Mouse (Mus musculus) hindlimb bud, embryonic 11.5 days (tissue): ENCODE measurements around the gene Slc24a3.

Experiments
- DNase-seq: peaks from one replicate; pipeline ENCODE4 v3.0.0-alpha.2; 2012; ENCODE audit warnings: low read depth, low spot score; ENCODE audit errors: extremely low spot score

The Slc24a3 gene

DNA sequence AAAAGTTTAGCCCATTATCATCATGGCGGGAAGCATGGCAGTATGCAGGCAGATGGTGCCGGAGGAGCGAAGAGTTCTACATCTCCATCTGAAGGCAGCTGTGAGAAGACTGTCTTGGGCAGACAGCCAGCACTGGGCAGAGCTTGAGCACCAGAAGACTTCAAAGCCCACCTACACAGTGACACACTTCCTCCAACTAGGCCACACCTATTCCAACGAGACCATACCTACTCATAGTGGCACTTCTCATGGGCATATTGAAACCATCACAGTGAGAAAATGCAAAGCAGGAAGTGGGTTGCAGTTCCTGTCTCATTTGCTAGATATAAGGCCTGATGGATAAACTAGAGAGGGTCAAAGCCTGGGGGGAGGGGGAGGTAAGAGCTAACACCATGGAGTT is 29.5 kb downstream of the Slc24a3 start:
- DNase-seq = no peak

- DNase-seq = no peak
Observed at GRCm38 (mm10) chr2:145213587-145213986, 46.0 kb downstream of the Slc24a3 start.

GRCm38 (mm10) chr2:145214086-145214831 is 46.7 kb downstream of the Slc24a3 start:
- DNase-seq = no peak

- DNase-seq = no peak
Observed at GRCm38 (mm10) chr2:145216580-145216979, 49.0 kb downstream of the Slc24a3 start.

DNA sequence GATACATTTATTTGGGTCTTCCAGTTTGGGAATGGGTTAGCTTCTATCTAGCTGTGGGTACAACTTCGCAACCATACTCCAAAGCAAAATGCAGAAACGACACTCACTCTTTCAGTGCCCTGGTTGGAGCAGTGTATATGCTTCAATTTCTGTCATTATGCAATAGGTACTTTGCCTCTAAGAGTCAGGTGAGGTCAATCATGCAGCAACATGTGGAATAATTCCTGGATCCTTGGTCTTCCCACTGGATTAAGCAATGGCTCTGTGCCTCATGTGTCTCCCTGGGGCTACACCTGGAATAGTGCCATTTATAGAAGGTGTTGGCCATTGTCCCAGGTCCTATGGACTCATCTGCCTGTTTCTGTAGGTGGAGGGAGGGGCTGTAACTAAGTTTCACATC is 49.9 kb downstream of the Slc24a3 start:
- DNase-seq = no peak

- no peak for DNase-seq
Observed at GRCm38 (mm10) chr2:145219246-145219645, 51.7 kb downstream of the Slc24a3 start.

- DNase-seq = no peak
Observed at GRCm38 (mm10) chr2:145223646-145224045, 56.1 kb downstream of the Slc24a3 start.

DNA sequence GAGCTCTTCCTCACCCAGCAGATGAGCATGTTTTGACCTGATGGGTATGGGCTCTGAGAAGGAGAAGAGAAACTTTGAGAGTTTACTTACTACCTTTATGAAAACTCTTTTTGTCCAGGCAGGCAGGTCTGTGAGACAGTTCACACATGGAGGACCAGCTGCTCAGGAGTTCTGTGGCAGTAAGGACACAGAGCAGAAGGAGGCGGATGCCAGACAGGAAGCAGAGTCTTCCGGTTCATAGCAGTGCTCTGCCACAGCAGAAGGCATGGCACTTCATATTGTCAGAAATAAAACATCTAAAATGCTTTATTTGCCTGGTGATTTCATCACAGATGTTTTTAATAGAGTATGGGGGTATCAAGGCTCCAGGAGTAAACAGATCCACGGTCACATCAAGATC is 58.1 kb downstream of the Slc24a3 start:
- DNase-seq = no peak

DNA sequence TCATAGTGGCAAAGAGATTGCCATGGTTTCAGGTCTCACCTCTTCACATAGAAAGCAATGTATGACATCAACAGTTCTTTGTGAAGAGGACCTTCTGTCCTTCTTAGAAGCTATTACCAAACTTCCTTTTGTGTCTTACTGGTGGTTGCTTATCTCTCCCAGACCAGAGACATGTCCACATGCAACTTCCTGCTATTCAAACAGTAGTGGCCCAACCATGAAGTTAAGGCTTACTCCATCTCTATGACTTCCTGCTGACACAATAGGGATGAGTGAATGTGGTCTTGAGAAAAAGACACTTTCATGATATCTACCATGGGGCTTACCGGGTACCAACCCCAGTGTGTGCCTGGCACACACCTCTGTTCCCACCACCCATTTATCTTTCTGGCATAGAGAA is 58.5 kb downstream of the Slc24a3 start:
- DNase-seq = no peak

- no peak for DNase-seq
Observed at GRCm38 (mm10) chr2:145227351-145227750, 59.8 kb downstream of the Slc24a3 start.

GRCm38 (mm10) chr2:145232764-145233484 is 65.4 kb downstream of the Slc24a3 start:
- no peak for DNase-seq

DNA sequence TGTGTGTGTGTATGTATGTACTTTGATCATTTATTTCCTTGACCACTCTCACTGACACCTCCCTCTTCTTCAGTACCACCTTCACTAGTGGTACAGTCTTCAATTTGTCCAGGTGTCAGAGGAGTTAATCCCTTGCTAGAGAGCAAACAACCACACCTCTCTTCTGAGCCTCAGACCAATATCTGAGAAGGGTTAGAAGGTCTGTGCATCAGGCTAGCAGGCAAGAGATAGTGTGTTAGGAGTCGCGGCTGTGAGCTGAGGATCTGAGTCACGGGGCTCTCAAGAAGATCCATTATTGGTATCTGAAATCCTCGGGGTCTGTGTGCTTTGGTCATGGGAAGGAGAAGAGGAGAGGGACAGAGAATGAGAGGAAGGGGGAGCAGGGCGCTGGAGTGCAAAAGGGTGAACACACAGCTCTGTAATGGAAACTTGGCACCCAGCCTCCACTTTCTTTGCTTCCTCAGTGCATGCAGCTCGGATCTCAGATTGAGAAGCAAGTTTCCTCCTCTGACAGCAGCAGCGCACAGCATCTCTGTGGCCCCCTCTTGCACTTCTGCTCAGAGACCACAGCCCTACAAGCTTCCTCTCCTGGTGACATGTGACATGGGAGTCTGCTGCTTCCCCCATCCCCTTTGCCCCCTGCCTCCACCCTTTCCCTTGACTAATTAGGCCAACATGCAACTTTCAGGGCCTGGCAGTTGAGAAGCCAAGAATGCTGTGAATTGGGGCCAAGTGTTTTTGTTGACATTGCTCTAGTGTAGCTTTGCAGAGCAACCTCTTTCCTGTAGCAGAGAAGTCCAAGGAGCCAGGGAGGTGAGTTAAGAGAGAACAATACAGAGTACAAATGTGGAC is 66.2 kb downstream of the Slc24a3 start:
- DNase-seq = no peak

DNA sequence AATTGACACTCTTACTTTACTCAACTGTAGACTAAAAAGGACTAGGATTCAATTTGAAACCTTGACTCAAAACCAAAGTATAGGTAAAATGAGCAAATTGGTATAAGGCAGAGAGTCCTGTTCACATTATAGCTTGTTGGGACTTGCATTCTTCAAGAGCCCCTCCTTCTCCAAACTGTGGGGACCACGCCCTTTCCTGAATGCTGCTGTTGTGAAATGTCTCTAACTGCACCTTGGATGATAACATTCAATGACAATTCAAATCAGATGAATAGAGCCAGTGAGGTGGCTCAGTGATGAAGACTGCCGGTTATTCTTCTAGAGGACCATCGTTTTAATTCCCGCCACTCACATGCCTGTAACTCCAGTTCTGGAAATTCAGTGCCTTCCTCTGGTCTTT is 78.8 kb downstream of the Slc24a3 start:
- no peak for DNase-seq

DNA sequence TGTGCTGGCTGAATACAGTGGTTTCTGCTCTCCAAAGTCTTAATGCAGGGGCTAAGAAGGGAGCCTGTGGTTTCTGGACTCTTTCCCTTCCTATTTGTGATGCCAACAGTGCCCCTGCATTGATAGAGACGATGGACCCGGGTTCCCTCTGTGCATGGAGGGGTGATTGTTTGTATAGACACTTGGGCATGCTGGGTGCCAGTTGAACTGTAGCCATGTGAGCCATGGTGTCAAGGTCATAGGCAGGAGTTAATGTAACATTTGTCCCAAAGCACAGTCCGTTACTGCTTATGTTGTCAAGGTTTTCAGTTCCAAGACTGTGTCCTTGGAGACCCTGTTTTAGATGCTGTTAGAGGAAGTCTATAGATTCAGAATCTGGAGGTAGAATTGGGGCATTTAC is 80.6 kb downstream of the Slc24a3 start:
- no peak for DNase-seq

- DNase-seq = no peak
Observed at GRCm38 (mm10) chr2:145257332-145257731, 89.8 kb downstream of the Slc24a3 start.

DNA sequence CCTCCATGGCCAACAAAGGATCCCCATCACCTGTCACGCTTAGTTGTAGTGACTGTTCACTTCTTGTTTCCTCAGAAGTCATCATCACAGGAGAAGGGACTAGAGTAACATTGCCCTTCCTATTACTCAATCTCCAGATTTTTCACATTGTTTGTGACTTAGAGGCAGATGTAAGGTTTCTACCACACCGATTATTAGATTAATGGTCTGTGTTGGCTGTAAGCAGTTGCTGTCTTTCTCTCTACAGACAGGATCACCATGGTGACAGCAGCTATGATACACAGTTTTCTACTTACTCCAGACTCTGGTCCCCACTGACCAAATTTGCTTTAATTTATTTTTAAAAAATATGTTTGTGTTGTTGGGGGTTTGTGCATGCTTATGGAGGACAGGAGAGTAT is 90.3 kb downstream of the Slc24a3 start:
- DNase-seq = no peak

DNA sequence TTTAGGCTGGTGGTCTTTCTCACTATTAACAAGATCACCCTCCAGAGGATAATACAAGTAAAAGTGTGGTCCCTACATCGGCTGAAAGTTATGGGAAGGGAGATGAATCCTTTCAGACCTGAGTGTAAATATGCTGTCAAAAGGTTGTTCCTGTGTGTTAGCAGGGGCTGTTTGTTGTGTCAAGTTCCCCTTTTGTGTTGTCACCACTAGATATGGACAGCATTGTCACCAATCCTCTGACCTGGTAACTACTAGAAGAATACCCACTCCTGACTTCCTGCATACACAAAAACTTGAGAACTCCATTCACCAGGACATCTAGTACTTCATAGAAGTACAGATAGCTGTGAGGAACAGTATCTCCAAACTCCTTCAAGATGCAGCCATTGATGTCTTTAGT is 93.0 kb downstream of the Slc24a3 start:
- no peak for DNase-seq

DNA sequence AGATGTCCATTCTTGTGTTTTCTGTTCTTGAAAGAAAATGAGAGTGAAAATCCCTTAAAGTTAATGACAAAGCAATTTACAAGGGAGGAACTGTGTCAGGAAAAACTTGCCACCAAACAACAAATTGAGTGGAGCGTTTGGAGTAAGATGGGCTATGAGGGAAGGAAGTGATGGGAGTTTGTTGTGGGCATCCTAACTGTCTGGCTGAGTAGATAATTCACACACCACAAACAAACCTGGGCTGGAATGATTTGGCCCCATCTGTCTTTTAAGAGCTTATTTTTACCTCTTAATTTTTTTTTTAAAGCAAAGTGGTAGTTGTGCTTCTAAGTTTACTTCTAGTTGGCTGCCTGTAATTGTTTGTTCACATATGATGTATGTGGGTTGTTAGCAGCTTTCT is 94.6 kb downstream of the Slc24a3 start:
- DNase-seq = no peak

DNA sequence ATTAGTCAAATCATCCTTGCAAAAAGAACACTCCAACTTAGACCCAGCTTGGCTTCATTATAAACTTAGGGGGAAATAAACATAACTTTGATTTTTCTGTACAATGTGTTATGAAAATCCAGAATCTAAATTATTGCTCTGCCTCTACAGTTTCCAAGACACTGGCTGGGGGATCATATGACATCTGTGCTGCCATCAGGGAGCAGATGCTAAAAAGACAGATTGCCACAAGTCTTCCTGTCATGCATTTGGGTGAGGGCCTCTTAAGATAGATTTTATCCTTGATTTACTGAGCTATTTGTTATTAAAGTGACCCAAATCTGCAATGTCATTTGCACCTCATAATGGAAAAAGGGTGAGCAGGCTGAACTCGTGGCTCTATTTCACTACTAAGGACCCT is 99.2 kb downstream of the Slc24a3 start:
- no peak for DNase-seq

DNA sequence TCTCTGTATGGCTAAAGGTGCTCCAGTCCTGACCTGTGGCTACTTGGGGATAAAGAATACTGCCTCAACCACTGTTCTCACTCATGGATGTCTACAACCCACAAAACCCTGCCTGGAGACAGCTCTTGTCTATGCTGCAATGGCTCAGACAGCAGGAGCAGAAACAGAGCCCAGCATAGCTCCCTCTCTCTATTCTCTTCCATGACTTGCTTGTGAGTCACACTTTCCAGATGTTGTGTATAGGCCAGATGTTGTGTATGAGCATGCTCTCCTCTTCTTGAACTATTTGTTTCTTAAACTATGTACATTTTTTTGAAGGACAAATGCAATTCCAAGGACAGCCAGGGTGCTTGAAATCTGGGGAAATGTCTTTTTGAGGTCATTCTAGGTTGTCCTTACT is 101.4 kb downstream of the Slc24a3 start:
- DNase-seq = no peak

DNA sequence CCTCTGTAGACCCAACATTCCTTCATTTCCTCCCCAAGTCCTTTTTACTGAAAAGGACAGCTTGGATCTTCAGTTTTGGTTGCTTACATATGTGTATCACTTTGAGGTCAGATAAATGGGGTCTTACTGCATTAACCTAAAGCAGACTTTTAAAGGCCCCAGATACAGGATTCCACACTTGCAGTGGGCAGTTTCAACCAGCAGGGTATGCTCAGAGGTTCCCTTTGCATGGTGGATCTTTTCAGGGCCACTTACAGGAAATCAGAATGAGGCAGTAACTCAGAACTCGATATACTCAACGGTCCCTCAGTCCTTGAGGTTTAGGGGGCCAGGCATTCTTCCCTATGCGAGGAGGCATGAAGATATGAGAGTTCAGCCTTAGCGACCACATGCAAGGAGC is 101.9 kb downstream of the Slc24a3 start:
- DNase-seq = no peak
